8 mouse cellular contexts compared by ENCODE assay signal in the genomic region with DNA sequence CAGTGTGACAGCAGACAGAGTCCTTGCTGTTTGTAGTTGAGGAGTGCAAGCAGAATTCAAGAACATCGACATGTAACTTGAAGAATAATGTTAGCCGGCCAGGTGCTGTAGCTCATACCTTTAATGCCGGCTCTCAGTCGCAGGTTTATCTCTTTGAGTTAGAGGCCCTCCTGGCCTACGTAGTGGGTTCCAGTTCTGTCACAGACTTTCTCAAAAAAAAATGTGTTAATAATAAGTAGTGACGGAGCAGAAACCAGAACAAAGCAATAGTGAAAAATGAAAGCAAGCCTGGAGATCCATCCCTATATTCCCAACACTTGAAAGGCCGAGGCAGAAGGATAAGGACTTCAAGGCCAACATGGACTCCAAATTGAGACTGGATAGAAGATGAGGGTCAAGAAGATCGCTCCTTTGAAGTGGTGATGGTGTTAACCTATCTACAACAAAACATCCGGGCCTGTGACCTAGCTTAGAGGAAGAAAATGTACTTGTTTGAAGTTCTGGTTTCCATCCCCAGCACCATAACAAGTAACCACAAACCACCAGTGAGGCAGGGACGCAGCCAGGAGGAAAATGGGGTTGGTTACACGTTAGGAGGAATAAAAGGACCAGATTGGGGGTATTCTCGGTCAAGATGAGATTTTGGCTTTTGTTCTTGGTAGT. TPM values are rescaled to one million over a fixed set of nuclear protein-coding genes. Genes with fewer than 3 reads are reported as not detected.
"Had no signal": no experiment of that assay in that cellular context is flagged by ENCODE, and none has a peak within 500 bp of the region (broad histone marks: within the 10 kb centered on the region; RNA-seq: fewer than 3 reads in every experiment).

No protein-coding gene starts in this region.

- DNase-seq: kidney, adult 18-20 months; kidney, postnatal 14 days; lung, embryonic 14.5 days; lung, postnatal 10 days; lung, postnatal 4 days; thymus, postnatal 14 days had no signal

RNA-seq across cellular contexts. Expression of a gene that starts 11.1 kb away (rescaled TPM):
- total RNA-seq: layer of hippocampus, postnatal 25 days; left cerebral cortex, postnatal 25 days had no signal
